Mouse (Mus musculus) heart, postnatal 0 days (tissue): ENCODE data around the gene Nos1ap.

Source experiments
- CTCF ChIP-seq: IDR thresholded peaks from 2 replicates; pipeline ENCODE4 v1.5.1; 2016; ENCODE audit warnings: antibody characterized with exemption, control low read depth, low read depth
- EP300 ChIP-seq: IDR thresholded peaks from 2 replicates; pipeline ENCODE4 v1.6.1; 2016; ENCODE audit warnings: antibody characterized with exemption, low read depth

GRCm38 (mm10) chr1:170331926-170332325 lies 257.7 kb downstream of the Nos1ap start:
- TF ChIP-seq CTCF (no peak), EP300 (no peak)
